Mouse (Mus musculus): ENCODE measurements around the gene Jak2. TPM values are rescaled to one million over a fixed set of nuclear protein-coding genes. Genes with fewer than 3 reads are reported as not detected.

The Jak2 gene
- total RNA-seq, 2 experiments from 2014 or later, result 45.8 to 82.8 TPM

DNA sequence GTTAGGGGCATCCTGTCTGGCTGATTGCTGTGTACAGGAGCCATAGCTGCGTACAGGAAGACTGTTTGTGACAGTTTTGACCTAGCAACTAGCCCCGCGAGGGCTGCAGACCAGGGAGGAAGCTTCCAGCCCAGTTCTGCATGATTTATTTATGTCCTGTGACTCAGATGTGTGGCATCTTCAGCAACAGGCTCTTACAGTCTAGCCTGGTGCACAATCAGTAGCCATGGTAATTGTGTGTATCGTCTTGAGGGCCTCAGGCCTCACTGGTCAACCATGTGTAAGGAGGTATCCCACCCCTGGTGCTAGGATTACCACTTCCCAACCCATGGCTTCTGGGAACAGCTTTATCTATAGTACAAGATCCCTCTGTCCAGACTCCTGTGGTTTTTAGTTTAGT is 40.9 kb downstream of the Jak2 start:
- ATAC-seq (replicated peaks; ENCODE audit: low FRiP score, low TSS enrichment, poor library complexity, severe bottlenecking), result no peak

DNA sequence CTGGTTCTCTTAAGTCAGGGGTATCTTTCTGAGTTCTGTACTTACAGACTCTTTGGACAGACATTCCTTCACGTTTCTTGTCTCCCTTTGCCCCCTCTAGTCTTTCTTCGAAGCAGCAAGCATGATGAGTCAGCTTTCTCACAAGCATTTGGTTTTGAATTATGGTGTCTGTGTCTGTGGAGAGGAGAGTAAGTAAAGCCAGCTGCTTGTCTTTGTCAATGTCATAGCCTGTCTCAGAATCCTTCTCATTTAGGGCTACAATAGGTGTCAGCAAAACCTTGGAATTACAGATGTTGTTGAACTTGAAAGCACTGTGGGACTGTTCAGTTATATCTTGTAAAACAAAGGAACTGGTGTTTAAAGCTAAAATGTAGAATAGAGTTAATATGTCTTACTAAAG is 43.1 kb downstream of the Jak2 start:
- ATAC-seq (replicated peaks; ENCODE audit: low FRiP score, low TSS enrichment, poor library complexity, severe bottlenecking), result no peak

DNA sequence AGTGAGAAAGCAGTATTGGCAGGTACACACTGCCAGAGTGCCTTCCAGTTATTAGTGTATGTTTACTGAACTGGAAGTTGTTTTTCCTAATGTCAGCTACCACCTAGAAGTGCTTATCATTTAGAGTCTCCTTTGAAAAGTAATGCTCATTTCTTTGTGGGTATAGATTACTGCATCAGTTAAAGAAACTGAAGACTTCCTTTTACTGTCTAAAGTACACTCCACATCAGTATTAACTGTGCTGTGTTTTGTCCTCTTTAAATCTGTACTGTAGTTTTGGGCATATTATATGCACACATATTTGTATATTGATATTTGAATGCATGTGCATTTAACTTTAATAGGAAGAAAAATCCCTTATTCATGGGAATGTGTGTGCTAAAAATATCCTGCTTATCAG is 44.5 kb downstream of the Jak2 start:
- ATAC-seq (replicated peaks; ENCODE audit: low FRiP score, low TSS enrichment, poor library complexity, severe bottlenecking), result no peak

DNA sequence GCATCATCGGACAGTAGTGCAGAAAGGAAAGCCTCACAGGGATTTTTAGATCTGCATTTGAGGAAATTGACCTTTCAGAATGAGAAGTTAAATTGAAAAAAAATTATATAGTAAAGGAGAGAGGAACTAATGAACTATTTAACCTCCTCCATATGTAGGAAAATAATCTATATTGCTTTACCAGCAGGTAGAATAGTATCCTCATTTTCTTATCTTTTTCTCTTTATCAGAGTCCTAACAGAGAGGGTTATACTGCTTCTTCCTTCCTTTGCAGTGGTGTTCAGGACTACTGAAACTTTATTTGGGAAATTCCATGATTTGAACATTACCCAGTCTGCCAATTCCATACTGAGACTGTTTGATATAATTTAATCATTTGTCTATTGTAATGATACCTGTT is 45.7 kb downstream of the Jak2 start:
- ATAC-seq (replicated peaks; ENCODE audit: low FRiP score, low TSS enrichment, poor library complexity, severe bottlenecking), result no peak

DNA sequence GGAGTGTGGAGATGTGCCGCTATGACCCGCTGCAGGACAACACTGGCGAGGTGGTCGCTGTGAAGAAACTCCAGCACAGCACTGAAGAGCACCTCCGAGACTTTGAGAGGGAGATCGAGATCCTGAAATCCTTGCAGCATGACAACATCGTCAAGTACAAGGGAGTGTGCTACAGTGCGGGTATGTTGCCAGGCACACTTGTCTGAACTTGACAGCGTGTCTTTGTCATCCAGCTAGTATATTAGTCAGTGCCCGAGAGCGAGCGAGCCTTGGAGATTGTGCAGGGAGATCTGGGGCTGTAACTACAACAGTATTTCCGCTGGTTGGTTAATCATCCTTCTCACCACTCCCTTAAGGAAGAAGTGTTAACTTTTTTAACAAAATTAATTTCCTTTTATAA is 49.3 kb downstream of the Jak2 start:
- no peak for ATAC-seq (replicated peaks; ENCODE audit: low FRiP score, low TSS enrichment, poor library complexity, severe bottlenecking)

DNA sequence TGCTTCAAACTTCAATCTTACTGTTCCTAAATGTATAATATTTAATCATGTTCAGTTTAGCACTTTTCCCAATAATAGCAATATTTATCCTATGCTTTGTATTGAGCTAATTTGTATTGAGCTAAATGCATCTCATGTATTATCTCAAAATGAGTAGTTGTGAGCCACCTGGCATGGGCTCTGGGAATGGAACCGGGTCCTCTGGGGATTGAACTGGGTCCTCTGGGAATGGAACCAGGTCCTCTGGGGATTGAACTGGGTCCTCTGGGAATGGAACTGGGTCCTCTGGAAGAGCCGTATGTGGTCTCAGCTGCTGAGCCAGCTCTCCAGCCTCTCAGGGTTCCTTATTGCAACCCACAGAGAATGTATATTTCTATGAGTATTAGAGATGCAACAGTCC is 50.5 kb downstream of the Jak2 start:
- no peak for ATAC-seq (replicated peaks; ENCODE audit: low FRiP score, low TSS enrichment, poor library complexity, severe bottlenecking)

DNA sequence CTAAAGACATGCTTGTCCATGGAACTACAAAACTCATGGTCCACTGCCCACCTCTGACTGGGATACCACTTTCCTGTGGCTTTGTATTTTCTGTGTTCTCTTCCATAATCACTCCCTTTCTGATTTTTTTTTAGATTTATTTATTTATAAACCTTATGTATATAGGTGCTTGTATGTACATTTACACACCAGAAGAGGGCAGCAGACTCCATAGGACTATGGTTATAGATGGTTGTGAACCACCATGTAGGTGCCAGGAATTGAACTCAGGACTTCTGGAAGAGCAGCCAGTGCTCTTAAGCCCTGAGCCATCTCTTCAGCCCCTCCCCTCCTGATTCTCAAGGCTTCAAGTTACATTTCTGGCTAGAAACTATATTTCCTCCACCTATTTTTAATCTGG is 57.2 kb downstream of the Jak2 start:
- no peak for ATAC-seq (replicated peaks; ENCODE audit: low FRiP score, low TSS enrichment, poor library complexity, severe bottlenecking)

DNA sequence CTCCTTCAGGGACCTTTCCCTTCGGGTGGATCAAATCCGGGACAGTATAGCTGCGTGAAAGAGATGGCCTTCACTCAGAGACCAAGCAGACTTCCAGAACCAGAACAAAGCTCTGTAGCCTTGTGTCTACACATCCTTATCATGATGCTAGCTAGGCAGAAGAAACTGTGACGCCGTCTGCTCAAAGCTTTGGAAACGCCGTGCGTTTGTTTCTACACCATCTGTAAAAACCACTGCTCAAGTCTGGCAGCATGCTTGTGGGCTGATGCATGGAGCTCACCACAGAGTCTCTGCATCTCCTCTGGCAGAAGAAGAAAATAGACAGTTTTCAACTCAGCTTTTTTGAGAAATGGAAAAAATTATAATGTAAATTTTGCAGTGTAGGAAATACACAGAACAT is 60.2 kb downstream of the Jak2 start:
- ATAC-seq (replicated peaks; ENCODE audit: low FRiP score, low TSS enrichment, poor library complexity, severe bottlenecking), result no peak

DNA sequence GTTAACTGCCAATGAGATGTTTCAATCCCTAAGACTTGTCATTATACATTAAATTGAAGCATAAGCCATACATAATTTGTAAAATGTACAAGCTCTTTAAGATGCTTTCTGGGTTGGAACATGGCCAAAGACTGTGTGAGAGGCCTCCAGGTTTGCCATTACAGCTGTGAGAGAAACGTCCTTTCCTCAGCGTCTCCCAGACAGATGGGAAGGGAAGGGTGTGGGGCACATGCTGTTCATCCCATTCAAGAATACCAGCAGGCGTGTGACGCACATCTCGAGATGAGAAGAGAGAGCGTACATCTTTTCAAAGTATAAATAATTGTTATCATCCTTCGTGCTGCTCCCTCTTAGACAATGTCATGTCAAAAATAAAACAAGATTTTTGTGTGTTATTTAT is 61.0 kb downstream of the Jak2 start:
- no peak for ATAC-seq (replicated peaks; ENCODE audit: low FRiP score, low TSS enrichment, poor library complexity, severe bottlenecking)

DNA sequence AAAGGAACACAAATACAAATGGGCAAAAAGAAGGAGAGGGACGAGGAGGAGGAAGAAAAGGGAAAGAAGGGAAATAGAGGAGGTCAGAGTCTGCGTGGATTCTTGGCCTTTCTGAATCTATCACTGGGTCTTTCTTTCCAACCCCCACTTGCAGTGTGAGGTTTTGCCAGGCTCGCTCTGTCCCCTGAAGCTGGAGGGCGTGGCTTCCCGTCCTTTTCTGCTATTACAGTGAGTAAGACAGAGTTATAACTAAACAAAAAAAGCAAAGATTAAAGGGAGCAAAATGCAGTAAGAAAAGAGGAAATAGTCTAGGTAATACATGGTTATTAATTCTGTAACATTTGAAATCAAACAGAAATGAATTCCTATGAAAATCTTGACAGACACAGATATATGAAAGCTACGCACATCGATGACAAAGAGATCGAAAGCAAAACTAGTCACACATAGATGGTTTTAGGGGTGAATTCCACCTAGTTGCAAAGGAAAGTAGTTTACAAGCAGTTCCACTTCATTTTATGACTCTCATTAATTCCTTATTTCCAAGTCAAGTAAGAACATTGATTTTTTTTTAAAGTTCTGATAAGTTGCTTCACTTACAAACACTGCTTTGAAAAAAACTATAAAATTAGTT is 71.9 kb downstream of the Jak2 start:
- ATAC-seq (replicated peaks; ENCODE audit: low FRiP score, low TSS enrichment, poor library complexity, severe bottlenecking), result peak; percentile 62; the same call in 1 of the 2 replicates

DNA sequence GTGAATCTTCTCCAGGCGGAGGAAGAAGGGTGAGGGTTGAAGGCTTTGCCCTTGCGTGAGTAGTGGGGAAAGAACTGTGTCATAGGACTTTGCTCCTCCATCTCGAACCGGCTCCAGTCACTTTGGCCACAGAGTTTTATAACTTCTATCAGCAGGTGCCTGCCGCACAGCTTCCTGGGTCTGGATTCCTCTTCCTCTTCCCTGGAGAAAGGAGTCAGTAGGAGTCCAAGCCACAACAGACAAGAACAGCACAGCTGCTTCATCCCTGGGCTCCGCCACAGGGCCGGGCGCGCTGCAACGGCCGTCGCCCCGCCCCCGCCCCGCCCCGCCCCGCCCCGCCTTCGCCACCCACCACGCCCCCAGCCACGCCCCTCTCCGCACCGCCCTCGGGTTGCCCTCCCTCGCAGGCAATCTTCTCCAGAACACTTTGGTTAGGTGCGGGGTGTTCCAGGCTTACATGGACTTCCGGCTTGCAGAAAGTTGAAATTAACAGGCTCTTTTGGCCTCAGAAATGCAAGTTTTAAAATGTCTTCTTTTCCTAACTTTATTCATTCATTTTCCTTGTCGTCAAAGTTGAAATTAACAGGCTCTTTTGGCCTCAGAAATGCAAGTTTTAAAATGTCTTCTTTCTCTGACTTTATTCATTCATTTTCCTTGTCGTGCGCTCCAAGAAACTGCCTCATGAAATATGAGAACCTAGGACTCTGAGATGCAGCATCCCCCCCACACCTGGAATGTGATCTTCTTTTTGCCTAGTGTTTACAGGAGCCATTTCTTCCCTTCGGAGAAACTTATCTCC is 73.6 kb downstream of the Jak2 start, which contains the start of gene Insl6:
Insl6 (minus strand) TSS at position 304 of the 799 bp plus-strand sequence.
- peak; percentile 92 for ATAC-seq (replicated peaks; ENCODE audit: low FRiP score, low TSS enrichment, poor library complexity, severe bottlenecking)

DNA sequence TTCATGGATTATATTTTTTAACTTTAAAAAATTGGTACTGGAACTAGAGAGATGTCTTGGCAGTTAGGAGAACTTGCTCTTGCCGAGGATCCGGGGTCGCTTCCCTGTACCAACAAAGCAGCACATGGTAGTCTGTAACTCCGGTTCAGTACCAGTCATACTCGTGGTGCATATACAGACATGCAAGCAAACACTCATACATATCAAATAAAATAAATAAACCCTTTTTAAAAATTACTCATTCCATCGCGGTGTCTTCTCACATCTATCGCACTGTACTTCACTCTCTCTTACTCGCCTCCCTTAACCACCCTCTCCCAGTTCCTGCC is 74.2 kb downstream of the Jak2 start:
- no peak for ATAC-seq (replicated peaks; ENCODE audit: low FRiP score, low TSS enrichment, poor library complexity, severe bottlenecking)

DNA sequence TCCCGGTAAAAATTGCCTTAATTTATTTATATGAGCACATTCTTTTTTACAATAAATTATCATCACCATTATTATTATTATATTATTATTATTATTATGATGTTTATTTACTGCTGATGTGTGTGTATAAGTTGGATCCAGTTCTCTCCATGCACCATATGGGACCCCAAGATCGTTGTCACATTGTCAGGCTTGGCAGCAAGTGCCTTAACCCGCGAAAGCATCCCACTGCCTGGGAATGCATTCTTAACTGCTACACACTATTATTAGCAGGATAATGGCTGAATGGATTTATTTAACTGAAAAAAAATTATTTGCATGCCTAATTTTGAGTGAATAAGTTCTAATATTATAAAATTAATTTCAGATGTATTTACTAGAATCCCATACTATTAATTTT is 74.8 kb downstream of the Jak2 start:
- ATAC-seq (replicated peaks; ENCODE audit: low FRiP score, low TSS enrichment, poor library complexity, severe bottlenecking), result no peak

DNA sequence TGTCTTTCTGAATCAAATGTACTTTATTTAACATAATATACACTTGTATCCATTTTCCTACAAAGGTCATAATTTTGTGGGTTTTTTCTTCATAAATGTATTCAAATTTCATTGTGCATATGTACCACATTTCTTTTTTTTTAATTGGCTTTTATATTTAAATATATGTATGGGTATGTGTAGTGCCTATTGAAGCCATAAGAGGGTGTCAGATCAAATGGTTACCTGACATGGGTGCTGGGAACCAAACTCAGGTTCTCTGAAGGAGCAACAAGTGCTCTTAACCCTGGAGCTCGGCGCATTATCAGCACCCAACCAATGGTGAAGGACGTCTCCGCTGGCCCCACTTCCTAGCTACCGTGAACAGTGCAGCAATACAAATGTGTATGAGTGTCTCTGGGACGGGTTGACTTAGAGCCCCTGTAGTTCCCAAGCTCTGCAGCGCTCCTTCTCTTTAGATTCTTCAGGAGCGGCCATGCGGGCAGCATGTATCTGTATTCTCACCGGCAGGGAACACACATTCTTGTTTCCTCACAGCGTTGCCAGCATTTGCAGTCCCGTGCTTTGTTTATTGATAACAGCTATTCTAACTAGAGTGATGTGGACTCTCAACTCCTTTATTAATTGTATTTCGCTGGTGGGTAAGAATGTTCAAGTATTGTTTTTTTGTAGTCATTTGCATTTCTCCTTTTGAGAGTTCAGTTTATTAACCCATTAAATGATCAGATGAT is 75.4 kb downstream of the Jak2 start:
- no peak for ATAC-seq (replicated peaks; ENCODE audit: low FRiP score, low TSS enrichment, poor library complexity, severe bottlenecking)

DNA sequence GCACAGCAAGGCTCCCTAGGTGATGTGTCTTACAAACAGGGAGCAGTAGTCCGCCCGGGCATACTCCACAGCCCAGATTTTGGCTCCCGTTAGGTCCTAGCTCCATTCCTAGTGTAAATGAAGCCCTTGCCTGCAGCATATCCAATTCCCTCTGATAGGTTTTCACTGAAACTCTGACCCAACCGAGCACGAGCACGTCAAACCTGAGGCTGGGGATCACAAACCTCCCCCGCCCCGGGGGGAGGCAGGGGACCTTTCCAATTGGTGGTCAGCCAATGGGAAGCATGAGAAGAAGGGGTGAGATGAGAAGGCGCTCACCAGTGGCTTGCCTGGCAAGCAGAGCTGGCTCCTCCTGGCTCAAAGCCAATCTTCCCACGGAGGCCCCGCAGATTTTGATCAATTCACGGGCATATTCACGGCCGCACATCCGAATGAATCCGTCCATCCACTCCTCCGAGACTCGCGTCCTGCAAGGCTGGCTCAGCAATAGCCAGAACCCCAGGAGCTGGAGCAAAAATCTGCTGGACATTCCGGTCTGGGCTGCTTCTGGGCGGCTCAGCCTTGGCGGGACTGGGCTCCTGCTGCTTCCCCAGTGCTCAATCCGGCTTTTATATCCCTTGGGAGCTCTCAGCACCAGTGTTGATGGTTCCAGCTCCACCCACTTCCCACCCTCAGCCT is 82.6 kb downstream of the Jak2 start, which contains the start of gene Rln1:
Rln1 (minus strand) TSS at position 603 of the 678 bp plus-strand sequence.
- ATAC-seq (replicated peaks; ENCODE audit: low FRiP score, low TSS enrichment, poor library complexity, severe bottlenecking), result no peak

DNA sequence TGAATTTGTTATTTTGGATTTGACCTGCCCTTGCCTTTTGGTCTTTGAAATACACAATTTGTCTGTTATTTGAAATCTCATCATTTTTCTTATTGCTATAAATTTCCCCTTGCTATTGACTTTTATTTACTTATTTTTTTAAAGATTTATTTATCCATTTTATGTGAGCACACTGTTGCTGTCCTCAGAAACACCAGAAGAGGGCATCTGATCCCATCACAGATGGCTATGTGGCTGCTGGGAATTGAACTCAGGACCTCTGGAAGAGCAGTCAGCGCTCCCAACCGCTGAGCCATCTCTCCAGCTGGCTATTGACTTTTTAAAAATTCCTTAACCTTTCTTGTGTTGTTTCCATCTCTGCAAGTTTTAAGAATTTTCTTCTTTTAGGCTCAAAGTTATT is 85.0 kb downstream of the Jak2 start:
- ATAC-seq (replicated peaks; ENCODE audit: low FRiP score, low TSS enrichment, poor library complexity, severe bottlenecking), result no peak

DNA sequence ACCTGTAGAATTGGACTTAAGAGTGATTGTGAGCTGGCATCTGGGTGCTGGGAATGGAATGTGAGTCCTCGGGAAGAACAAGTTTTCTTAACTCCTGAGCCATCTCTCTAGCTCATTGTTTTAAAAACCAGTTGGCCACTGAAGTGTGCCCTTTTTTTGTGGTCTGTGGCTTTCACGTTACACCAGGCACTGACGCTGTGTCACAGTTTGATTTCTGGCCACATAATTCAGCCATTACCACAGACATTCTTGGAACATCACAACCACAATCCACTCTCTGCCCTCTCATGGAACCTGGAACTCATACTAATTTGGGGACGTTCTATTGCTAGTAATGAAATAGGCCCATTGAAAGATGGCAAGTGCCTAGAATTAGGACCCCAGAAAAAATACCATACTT is 89.4 kb downstream of the Jak2 start:
- no peak for ATAC-seq (replicated peaks; ENCODE audit: low FRiP score, low TSS enrichment, poor library complexity, severe bottlenecking)

DNA sequence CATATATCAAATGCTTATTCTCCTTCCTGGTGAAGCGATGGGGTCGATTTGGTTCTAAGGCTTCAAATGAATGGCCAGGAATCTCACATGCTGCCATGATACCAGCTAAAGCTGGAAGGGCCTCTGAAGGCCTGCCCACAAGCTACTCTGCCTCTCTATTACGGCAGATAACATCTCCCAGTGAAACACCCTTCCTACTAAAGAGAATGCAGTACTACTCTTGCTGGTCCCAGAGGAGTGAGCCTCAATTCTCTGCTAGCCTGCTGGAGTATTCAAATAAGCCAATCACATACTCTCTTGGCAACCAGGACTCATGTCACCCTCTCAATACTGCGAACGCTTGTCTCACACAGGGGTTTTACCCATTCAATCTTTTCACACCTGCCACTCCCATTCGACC is 90.7 kb downstream of the Jak2 start:
- ATAC-seq (replicated peaks; ENCODE audit: low FRiP score, low TSS enrichment, poor library complexity, severe bottlenecking), result no peak

DNA sequence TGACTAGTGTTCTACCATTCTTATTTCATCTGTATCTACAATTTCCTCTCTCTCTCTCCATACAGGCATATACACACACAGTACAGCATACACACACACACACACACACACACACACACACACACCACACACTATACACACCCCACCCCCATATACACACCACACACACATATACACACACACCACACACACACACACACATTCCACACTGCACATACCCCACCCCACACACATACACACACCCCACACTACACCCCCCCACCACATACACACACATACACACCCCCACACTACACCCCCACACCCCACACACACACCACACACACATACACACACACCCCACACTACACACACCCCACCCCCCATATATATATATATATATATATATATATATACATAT is 93.2 kb downstream of the Jak2 start:
- no peak for ATAC-seq (replicated peaks; ENCODE audit: low FRiP score, low TSS enrichment, poor library complexity, severe bottlenecking)

DNA sequence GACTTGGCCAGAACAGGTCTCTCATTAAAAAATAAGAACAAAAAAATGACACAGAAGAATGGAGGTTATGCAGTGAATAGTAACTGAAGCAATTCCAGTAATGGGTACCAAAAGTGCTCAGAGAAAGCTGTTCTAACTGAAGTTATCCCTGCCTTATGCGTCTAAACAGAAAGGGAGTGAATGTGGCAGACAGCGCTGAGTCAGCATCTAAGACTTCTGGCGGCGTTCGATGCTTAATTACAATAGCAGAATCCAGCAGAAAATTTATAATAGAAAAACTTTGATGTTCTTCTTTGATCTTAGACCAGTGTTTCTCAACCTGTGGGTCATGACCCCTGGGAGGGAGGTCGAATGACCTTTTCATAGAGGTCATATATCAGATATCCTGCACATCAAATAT is 94.0 kb downstream of the Jak2 start:
- no peak for ATAC-seq (replicated peaks; ENCODE audit: low FRiP score, low TSS enrichment, poor library complexity, severe bottlenecking)

Measured in megakaryocyte-erythroid progenitor cell, adult 5-6 weeks (primary cell).